Mouse (Mus musculus) embryonic facial prominence, embryonic 14.5 days (tissue): ENCODE results near the gene Slamf1. TPM values are rescaled to one million over a fixed set of nuclear protein-coding genes. Genes with fewer than 3 reads are reported as not detected.

Experiments used
- ATAC-seq: fragments of 200-750 bp; cut with Nextera tagmentation; 2 replicates; pipeline ENCODE4 v1.8.0; 2017; ENCODE audit warnings: low read depth, moderate number of reproducible peaks, moderate TSS enrichment
- DNase-seq: peaks from one replicate; pipeline ENCODE4 v3.0.0-alpha.2; 2015; ENCODE audit warnings: low spot score
- H3K27ac ChIP-seq: fragments of 300-500 bp; sonication (generic); replicated peaks from 2 replicates; pipeline ENCODE4 v1.5.1; 2014; ENCODE audit warnings: low read depth, mild to moderate bottlenecking, low read length, moderate library complexity
- H3K27me3 ChIP-seq: fragments of 300-500 bp; sonication (generic); replicated peaks from 2 replicates; pipeline ENCODE4 v1.6.1; 2014; ENCODE audit warnings: low read length; ENCODE audit not compliant: control insufficient read depth, insufficient read depth
- H3K36me3 ChIP-seq: fragments of 300-500 bp; sonication (generic); 2 replicates; pipeline ENCODE4 v1.6.1; 2014; ENCODE audit warnings: low read length, mixed read lengths; ENCODE audit not compliant: control insufficient read depth, insufficient read depth
- H3K4me1 ChIP-seq: fragments of 300-500 bp; sonication (generic); 2 replicates; pipeline ENCODE4 v1.6.1; 2014; ENCODE audit warnings: antibody characterized with exemption, low read length; ENCODE audit not compliant: control insufficient read depth, insufficient read depth
- H3K4me2 ChIP-seq: fragments of 300-500 bp; sonication (generic); 2 replicates; pipeline ENCODE4 v1.6.1; 2014; ENCODE audit warnings: low read depth, mild to moderate bottlenecking, low read length, moderate library complexity, mixed read lengths
- H3K4me3 ChIP-seq: fragments of 300-500 bp; sonication (generic); 2 replicates; pipeline ENCODE4 v1.5.1; 2014; ENCODE audit warnings: low read depth, mild to moderate bottlenecking, low read length
- H3K9ac ChIP-seq: fragments of 300-500 bp; sonication (generic); 2 replicates; pipeline ENCODE4 v1.6.1; 2014; ENCODE audit warnings: low read depth, mild to moderate bottlenecking, low read length, moderate library complexity, mixed read lengths
- H3K9me3 ChIP-seq: fragments of 300-500 bp; sonication (generic); 2 replicates; pipeline ENCODE4 v1.6.1; 2016; ENCODE audit warnings: low read length; ENCODE audit not compliant: control insufficient read depth
- WGBS: fragments of 180-500 bp; shearing (Covaris S2); extraction: QIAGEN DNeasy Blood & Tissue Kit; methylation state at CpG from one replicate; pipeline ENCODE4 v1.1.7; 2014; 5-methylcytosine and 5-hydroxymethylcytosine counted together
- polyA plus RNA-seq: library from polyadenylated mRNA; unstranded; fragments of >200 nt; fragmentation: Nextera tagmentation; extraction: Ambion mirVana; gene quantifications from 2 replicates; pipeline ENCODE4 v1.2.1, GENCODE M21; 2014

Gene Slamf1
- polyA plus RNA-seq, 1 experiment from 2014 or later: 0.17 TPM

GRCm38 (mm10) chr1:171774266-171774665 is 7.3 kb downstream of the Slamf1 start:
- Histone ChIP-seq H3K27ac (no peak overlapping the region), H3K9ac (no peak overlapping the region), H3K27me3 (no peaks in the 10 kb centered on the region), H3K9me3 (no peaks in the 10 kb centered on the region), H3K36me3 (no peaks in the 10 kb centered on the region), H3K4me3 (no peak overlapping the region), H3K4me2 (no peak overlapping the region), H3K4me1 (no peaks in the 10 kb centered on the region)
- ATAC-seq (no peak), DNase-seq (no peak)
- WGBS: 70% methylated on average over 5 of the region's 5 CpGs

GRCm38 (mm10) chr1:171774678-171775077 is 7.8 kb downstream of the Slamf1 start:
- Histone ChIP-seq H3K27ac (no peak overlapping the region), H3K4me2 (no peak overlapping the region), H3K9me3 (no peaks in the 10 kb centered on the region), H3K4me3 (no peak overlapping the region), H3K9ac (no peak overlapping the region), H3K36me3 (no peaks in the 10 kb centered on the region), H3K4me1 (no peaks in the 10 kb centered on the region), H3K27me3 (no peaks in the 10 kb centered on the region)
- DNase-seq (no peak), ATAC-seq (no peak)
- 74% methylated on average over 11 of the region's 11 CpGs for WGBS

- Histone ChIP-seq H3K4me3 (no peak overlapping the region), H3K4me2 (no peak overlapping the region), H3K27ac (no peak overlapping the region), H3K27me3 (no peaks in the 10 kb centered on the region), H3K9ac (no peak overlapping the region), H3K9me3 (no peaks in the 10 kb centered on the region), H3K4me1 (no peaks in the 10 kb centered on the region), H3K36me3 (no peaks in the 10 kb centered on the region)
- ATAC-seq: no peak
- DNase-seq: no peak
- 75% methylated on average over 4 of the region's 4 CpGs for WGBS
These were observed 8.9 kb downstream of the Slamf1 start for GRCm38 (mm10) chr1:171775781-171776180.

GRCm38 (mm10) chr1:171777026-171777425 is 10.1 kb downstream of the Slamf1 start:
- Histone ChIP-seq H3K27ac (no peak overlapping the region), H3K4me2 (no peak overlapping the region), H3K9ac (no peak overlapping the region), H3K27me3 (no peaks in the 10 kb centered on the region), H3K4me3 (no peak overlapping the region), H3K36me3 (no peaks in the 10 kb centered on the region), H3K9me3 (no peaks in the 10 kb centered on the region), H3K4me1 (no peaks in the 10 kb centered on the region)
- no peak for DNase-seq
- no peak for ATAC-seq
- WGBS: 75% methylated on average over 7 of the region's 7 CpGs

- WGBS: 76% methylated on average over 5 of the region's 5 CpGs
- no peak for DNase-seq
These were observed 15.5 kb downstream of the Slamf1 start for GRCm38 (mm10) chr1:171782287-171782915.

GRCm38 (mm10) chr1:171785871-171786270 is 18.9 kb downstream of the Slamf1 start:
- Histone ChIP-seq H3K4me2 (no peak overlapping the region), H3K27me3 (no peaks in the 10 kb centered on the region), H3K4me3 (no peak overlapping the region), H3K4me1 (no peaks in the 10 kb centered on the region), H3K36me3 (no peaks in the 10 kb centered on the region), H3K27ac (no peak overlapping the region), H3K9me3 (no peaks in the 10 kb centered on the region), H3K9ac (no peak overlapping the region)
- DNase-seq (no peak), ATAC-seq (no peak)
- 92% methylated on average over 1 of the region's 1 CpGs for WGBS

More at GRCm38 (mm10) chr1:171782287-171782915, 15.5 kb downstream of the Slamf1 start:
- H3K36me3 ChIP-seq: no peaks in the 10 kb centered on the region
- no peak overlapping the region for H3K4me3 ChIP-seq
- H3K27me3 ChIP-seq: no peaks in the 10 kb centered on the region
- no peak for ATAC-seq
- no peak overlapping the region for H3K9ac ChIP-seq
- no peaks in the 10 kb centered on the region for H3K9me3 ChIP-seq
- H3K27ac ChIP-seq: no peak overlapping the region
- no peaks in the 10 kb centered on the region for H3K4me1 ChIP-seq
- H3K4me2 ChIP-seq: no peak overlapping the region

- 63% methylated on average over 6 of the region's 6 CpGs for WGBS
- DNase-seq (no peak), ATAC-seq (no peak)
- Histone ChIP-seq H3K36me3 (no peaks in the 10 kb centered on the region), H3K27me3 (no peaks in the 10 kb centered on the region), H3K4me2 (no peak overlapping the region), H3K9ac (no peak overlapping the region), H3K27ac (no peak overlapping the region), H3K4me3 (no peak overlapping the region), H3K4me1 (no peaks in the 10 kb centered on the region), H3K9me3 (no peaks in the 10 kb centered on the region)
These were observed 20.5 kb downstream of the Slamf1 start for GRCm38 (mm10) chr1:171787281-171788015.

GRCm38 (mm10) chr1:171788461-171789283 is 21.7 kb downstream of the Slamf1 start:
- Histone ChIP-seq H3K4me2 (no peak overlapping the region), H3K9ac (no peak overlapping the region), H3K27ac (no peak overlapping the region), H3K9me3 (no peaks in the 10 kb centered on the region), H3K27me3 (no peaks in the 10 kb centered on the region), H3K4me1 (no peaks in the 10 kb centered on the region), H3K36me3 (no peaks in the 10 kb centered on the region), H3K4me3 (no peak overlapping the region)
- peak; percentile 9 for DNase-seq
- no peak for ATAC-seq
- 79% methylated on average over 12 of the region's 12 CpGs for WGBS
